Mouse (Mus musculus): ENCODE results near the gene Slc22a15. TPM values are rescaled to one million over a fixed set of nuclear protein-coding genes. Genes with fewer than 3 reads are reported as not detected.

The Slc22a15 gene
- total RNA-seq, 1 experiment from 2014 or later, result 17.7 TPM

GRCm38 (mm10) chr3:101916525-101916924, 7.7 kb downstream of the Slc22a15 start:
- DNase-seq, result no peak

- no peak for DNase-seq
Observed at GRCm38 (mm10) chr3:101915048-101915801, 9.0 kb downstream of the Slc22a15 start.

- DNase-seq, result no peak
Observed at GRCm38 (mm10) chr3:101914266-101914665, 10.0 kb downstream of the Slc22a15 start.

- no peak for DNase-seq
Observed at GRCm38 (mm10) chr3:101912041-101912440, 12.2 kb downstream of the Slc22a15 start.

GRCm38 (mm10) chr3:101907049-101907448, 17.2 kb downstream of the Slc22a15 start:
- no peak for DNase-seq

- DNase-seq, result peak; percentile 30
Observed at GRCm38 (mm10) chr3:101904776-101905175, 19.5 kb downstream of the Slc22a15 start.

GRCm38 (mm10) chr3:101903091-101903490, 21.2 kb downstream of the Slc22a15 start:
- DNase-seq, result no peak

GRCm38 (mm10) chr3:101902344-101902743, 21.9 kb downstream of the Slc22a15 start:
- DNase-seq, result no peak

- DNase-seq, result no peak
Observed at GRCm38 (mm10) chr3:101897377-101897974, 26.8 kb downstream of the Slc22a15 start.

GRCm38 (mm10) chr3:101896893-101897292, 27.4 kb downstream of the Slc22a15 start:
- peak; percentile 73 for DNase-seq

- DNase-seq, result no peak
Observed at GRCm38 (mm10) chr3:101895376-101895910, 28.8 kb downstream of the Slc22a15 start.

- DNase-seq, result no peak
Observed at GRCm38 (mm10) chr3:101885591-101885990, 38.7 kb downstream of the Slc22a15 start.

GRCm38 (mm10) chr3:101885041-101885440, 39.2 kb downstream of the Slc22a15 start:
- no peak for DNase-seq

- DNase-seq, result no peak
Observed at GRCm38 (mm10) chr3:101883902-101884301, 40.4 kb downstream of the Slc22a15 start.

GRCm38 (mm10) chr3:101881721-101882120, 42.5 kb downstream of the Slc22a15 start:
- no peak for DNase-seq

- no peak for DNase-seq
Observed at GRCm38 (mm10) chr3:101880818-101881217, 43.4 kb downstream of the Slc22a15 start.

- DNase-seq, result no peak
Observed at GRCm38 (mm10) chr3:101878136-101878535, 46.1 kb downstream of the Slc22a15 start.

GRCm38 (mm10) chr3:101876459-101877285, 47.6 kb downstream of the Slc22a15 start:
- no peak for DNase-seq

- no peak for DNase-seq
Observed at GRCm38 (mm10) chr3:101875258-101875920, 48.9 kb downstream of the Slc22a15 start.

GRCm38 (mm10) chr3:101873061-101873675, 51.1 kb downstream of the Slc22a15 start:
- DNase-seq, result no peak

GRCm38 (mm10) chr3:101871951-101872350, 52.3 kb downstream of the Slc22a15 start:
- DNase-seq, result no peak

GRCm38 (mm10) chr3:101867001-101867421, 57.2 kb downstream of the Slc22a15 start:
- DNase-seq, result no peak
